21 mouse cellular contexts compared by ENCODE assay signal in genomic region chr6:120150206-120150605, GRCm38 (mm10). TPM values are rescaled to one million over a fixed set of nuclear protein-coding genes. Genes with fewer than 3 reads are reported as not detected.
DNase-seq lines count a peak whose midpoint lies in the region; ATAC-seq and TF ChIP-seq lines count a peak whose summit lies in the region.
"Had no signal": no experiment of that assay in that cellular context is flagged by ENCODE, and none has a peak within 500 bp of the region (broad histone marks: within the 10 kb centered on the region; RNA-seq: fewer than 3 reads in every experiment).

No protein-coding gene starts in this region.

- no peaks in the 10 kb centered on the region for H3K27me3 ChIP-seq in lung, postnatal 0 days (replicated peaks; ENCODE audit: insufficient read depth, low read length)
- H3K27me3 ChIP-seq in heart, postnatal 0 days (ENCODE audit: control insufficient read depth, insufficient read depth, low read length) = no peaks in the 10 kb centered on the region
- H3K27me3 ChIP-seq: forebrain, embryonic 15.5 days; limb, embryonic 12.5 days; Patski had no signal

- DNase-seq in heart, adult 11 months = peak; percentile 95
- no peak for DNase-seq in heart, postnatal 14 days
- DNase-seq in lung, postnatal 0 days (ENCODE audit: low spot score) = no peak
- no peak for DNase-seq in lung, postnatal 14 days
- peak; percentile 33 for DNase-seq in heart, postnatal 0 days (ENCODE audit: low spot score)
- no peak for DNase-seq in urinary bladder, postnatal 4 days (ENCODE audit: low spot score in 2 of 2)
- DNase-seq in adrenal gland, adult 8-10 months = no peak
- DNase-seq in thymus, postnatal 10 days (ENCODE audit: low spot score in 2 of 2) = no peak
- DNase-seq: B cell, adult 2 months; cerebellum, adult 9-10 months; embryo, embryonic 11 days; midbrain, embryonic 14.5 days; right cerebral cortex, adult 18-20 months; thymus, postnatal 36 days had no signal

- no peaks in the 10 kb centered on the region for H3K36me3 ChIP-seq in lung, postnatal 0 days (ENCODE audit: insufficient read depth, low read length)
- no peaks in the 10 kb centered on the region for H3K36me3 ChIP-seq in heart, postnatal 0 days (replicated peaks; ENCODE audit: control insufficient read depth, insufficient read depth, low read length)
- H3K36me3 ChIP-seq: forebrain, embryonic 15.5 days; limb, embryonic 12.5 days had no signal

- 33% methylated on average over 3 of the region's 3 CpGs for WGBS in lung, postnatal 0 days
- 23% methylated on average over 3 of the region's 3 CpGs for WGBS in heart, postnatal 0 days

- no peak for TF ChIP-seq EP300 in lung, postnatal 0 days (IDR thresholded peaks at IDR 0.05)
- peak; percentile 23; the same call in 1 of the 2 replicates for TF ChIP-seq EP300 in heart, postnatal 0 days (IDR thresholded peaks at IDR 0.05; ENCODE audit: low read depth)

- no peak for ATAC-seq in lung, postnatal 0 days
- ATAC-seq in heart, postnatal 0 days (ENCODE audit: insufficient read depth, low read depth) = peak; percentile 34
- ATAC-seq: forebrain, embryonic 15.5 days; inflammation-experienced regulatory T-cells, adult 6 months; Patski had no signal

- H3K27ac ChIP-seq in lung, postnatal 0 days (ENCODE audit: low read length) = peak overlapping the region; percentile 90
- peak overlapping the region; percentile 83 for H3K27ac ChIP-seq in heart, postnatal 0 days (ENCODE audit: low read depth)
- H3K27ac ChIP-seq: forebrain, embryonic 15.5 days; limb, embryonic 12.5 days had no signal

- no peak for TF ChIP-seq CTCF in lung, postnatal 0 days (IDR thresholded peaks at IDR 0.05)
- TF ChIP-seq CTCF in heart, postnatal 0 days (IDR thresholded peaks at IDR 0.05; ENCODE audit: low read depth) = no peak

- no peak overlapping the region for H3K9ac ChIP-seq in lung, postnatal 0 days (replicated peaks; ENCODE audit: low read depth)
- H3K9ac ChIP-seq in heart, postnatal 0 days (replicated peaks; ENCODE audit: low read depth, low read length) = no peak overlapping the region
- H3K9ac ChIP-seq: forebrain, embryonic 15.5 days; limb, embryonic 12.5 days had no signal

- no peak overlapping the region for H3K4me2 ChIP-seq in lung, postnatal 0 days (replicated peaks; ENCODE audit: low read depth, low read length)
- no peak overlapping the region for H3K4me2 ChIP-seq in heart, postnatal 0 days (ENCODE audit: low read depth, low read length)
- H3K4me2 ChIP-seq: forebrain, embryonic 15.5 days; limb, embryonic 12.5 days had no signal

- H3K4me1 ChIP-seq in lung, postnatal 0 days (ENCODE audit: insufficient read depth, low read depth, low read length) = peaks cover 14% of the 10 kb centered on the region; the same call in 1 of the 2 replicates
- H3K4me1 ChIP-seq in heart, postnatal 0 days (ENCODE audit: control insufficient read depth, insufficient read depth) = peaks cover 45% of the 10 kb centered on the region

- no peak overlapping the region for H3K4me3 ChIP-seq in lung, postnatal 0 days (ENCODE audit: low read depth, low read length)
- no peak overlapping the region for H3K4me3 ChIP-seq in heart, postnatal 0 days (ENCODE audit: low read depth, low read length)
- H3K4me3 ChIP-seq: forebrain, embryonic 15.5 days; limb, embryonic 12.5 days had no signal

- intact Hi-C loops in heart, postnatal 14 days (cut with DNase I) = loop anchor here (5.0 kb wide), 1 partner anchor 37 kb away; no protein-coding TSS in a partner anchor

- no peaks in the 10 kb centered on the region for H3K9me3 ChIP-seq in lung, postnatal 0 days (ENCODE audit: low read length)
- no peaks in the 10 kb centered on the region for H3K9me3 ChIP-seq in heart, postnatal 0 days (replicated peaks; ENCODE audit: control insufficient read depth, low read length)
- H3K9me3 ChIP-seq: forebrain, embryonic 15.5 days; limb, embryonic 12.5 days had no signal

RNA-seq across cellular contexts. Expression of gene Ninj2, which starts 57.1 kb away (rescaled TPM):
- not detected for total RNA-seq in heart, postnatal 14 days (2021)
- 0.23 and 0.44 TPM in 2 replicates for polyA plus RNA-seq in lung, postnatal 0 days (2015; fragmentation: Nextera tagmentation; extraction: Ambion mirVana)
- total RNA-seq in heart, postnatal 0 days (2014; rRNA removed; ENCODE audit: low replicate concordance) = 27.4 TPM in 1 of 2 replicates, not detected in the other
- polyA plus RNA-seq in heart, postnatal 0 days (2015; fragmentation: Nextera tagmentation; extraction: Ambion mirVana) = not detected in 2 replicates
- not detected for total RNA-seq in adrenal gland, adult 8-10 months (2022)
- total RNA-seq: gastrocnemius, adult 8-10 months; hematopoietic stem cell, adult 5-6 weeks had no signal
- polyA plus RNA-seq: forebrain, embryonic 15.5 days; limb, embryonic 12.5 days; midbrain, embryonic 14.5 days; stomach, embryonic 16.5 days had no signal

Comparison
In these comparisons a context has a peak if more than half of its experiments do, and no peak if none do; other contexts are left out.
1. DNase-seq: peak in heart, adult 11 months (single experiment) and heart, postnatal 0 days (single experiment); none in heart, postnatal 14 days (0 of 2), lung, postnatal 0 days (single experiment), lung, postnatal 14 days (single experiment), urinary bladder, postnatal 4 days (0 of 2), adrenal gland, adult 8-10 months (single experiment) and thymus, postnatal 10 days (0 of 2).